Mouse (Mus musculus) intestine, embryonic 14.5 days (tissue): Measurements from ENCODE around the gene Runx2. TPM values are rescaled to one million over a fixed set of nuclear protein-coding genes. Genes with fewer than 3 reads are reported as not detected.

Source experiments
- ATAC-seq: fragments of 200-750 bp; cut with Nextera tagmentation; replicated peaks from 2 replicates; pipeline ENCODE4 v1.8.0; 2017; ENCODE audit warnings: low read depth, moderate number of reproducible peaks, moderate TSS enrichment, moderate library complexity; ENCODE audit not compliant: low FRiP score, low TSS enrichment
- DNase-seq: peaks from one replicate; pipeline ENCODE4 v3.0.0-alpha.2; 2018; ENCODE audit warnings: low spot score
- H3K27ac ChIP-seq: fragments of 300-500 bp; sonication (generic); 2 replicates; pipeline ENCODE4 v1.5.1; 2014; ENCODE audit warnings: low read depth, mild to moderate bottlenecking, control low read depth
- H3K27me3 ChIP-seq: fragments of 300-500 bp; sonication (generic); replicated peaks from 2 replicates; pipeline ENCODE4 v1.6.1; 2014; ENCODE audit warnings: low read length, control low read depth; ENCODE audit not compliant: control insufficient read depth, insufficient read depth
- H3K36me3 ChIP-seq: fragments of 300-500 bp; sonication (generic); 2 replicates; pipeline ENCODE4 v1.6.1; 2014; ENCODE audit warnings: low read length, control low read depth; ENCODE audit not compliant: control insufficient read depth, insufficient read depth
- H3K4me1 ChIP-seq: fragments of 300-500 bp; sonication (generic); replicated peaks from 2 replicates; pipeline ENCODE4 v1.6.1; 2014; ENCODE audit warnings: low read length, control low read depth, mixed read lengths; ENCODE audit not compliant: control insufficient read depth, insufficient read depth
- H3K4me2 ChIP-seq: fragments of 300-500 bp; sonication (generic); 2 replicates; pipeline ENCODE4 v1.6.1; 2014; ENCODE audit warnings: low read length
- H3K4me3 ChIP-seq: fragments of 300-500 bp; sonication (generic); 2 replicates; pipeline ENCODE4 v1.5.1; 2014; ENCODE audit warnings: low read depth, low read length, control low read depth, mixed read lengths
- H3K9ac ChIP-seq: fragments of 300-500 bp; sonication (generic); 2 replicates; pipeline ENCODE4 v1.6.1; 2014; ENCODE audit warnings: mild to moderate bottlenecking, low read length
- H3K9me3 ChIP-seq: fragments of 300-500 bp; sonication (generic); 2 replicates; pipeline ENCODE4 v1.6.1; 2016; ENCODE audit warnings: low read length, control low read depth; ENCODE audit not compliant: control insufficient read depth
- WGBS: fragments of 180-500 bp; shearing (Covaris S2); extraction: QIAGEN DNeasy Blood & Tissue Kit; methylation state at CpG from one replicate; pipeline ENCODE4 v1.1.7; 2014; 5-methylcytosine and 5-hydroxymethylcytosine counted together
- polyA plus RNA-seq: library from polyadenylated mRNA; unstranded; fragments of >200 nt; fragmentation: Nextera tagmentation; extraction: Ambion mirVana; gene quantifications from 2 replicates; pipeline ENCODE4 v1.2.1, GENCODE M21; 2014

The Runx2 gene
- polyA plus RNA-seq, 1 experiment from 2014 or later = 1.1 TPM

GRCm38 (mm10) chr17:44520122-44521075 lies 294.2 kb downstream of the Runx2 start:
- no peak overlapping the region for H3K4me3 ChIP-seq
- DNase-seq = no peak
- WGBS = 76% methylated on average over 11 of the region's 11 CpGs

DNA sequence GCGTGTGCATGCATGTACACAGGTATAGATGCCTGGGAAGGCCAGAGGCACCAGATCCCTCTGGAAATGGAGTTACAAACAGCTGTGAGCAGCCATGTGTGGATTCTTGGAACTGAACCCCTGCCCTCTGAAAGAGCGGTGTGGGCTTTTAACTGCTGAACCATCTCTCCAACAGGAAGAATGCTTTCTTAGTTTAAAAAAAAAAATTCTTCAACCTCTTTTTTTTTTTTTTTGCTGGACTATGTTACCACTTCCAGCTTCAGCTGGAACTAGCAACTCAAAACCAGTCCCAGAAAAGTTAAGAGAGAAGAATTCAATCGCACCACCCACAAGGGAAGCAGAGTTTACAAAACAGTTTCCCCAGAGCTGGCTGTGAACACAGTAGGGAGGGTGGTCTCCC lies 295.2 kb downstream of the Runx2 start:
- Histone ChIP-seq H3K4me2 (no peak overlapping the region), H3K9me3 (no peaks in the 10 kb centered on the region), H3K4me3 (no peak overlapping the region), H3K27ac (no peak overlapping the region), H3K9ac (no peak overlapping the region), H3K27me3 (no peaks in the 10 kb centered on the region), H3K4me1 (0 out of 2 replicates have a peak, but pooled peaks cover 2% of the 10 kb centered on the region), H3K36me3 (no peaks in the 10 kb centered on the region)
- WGBS = 63% methylated on average over 3 of the region's 3 CpGs
- DNase-seq (no peak), ATAC-seq (no peak)

More at GRCm38 (mm10) chr17:44520122-44521075, 294.2 kb downstream of the Runx2 start:
- H3K4me2 ChIP-seq = no peak overlapping the region
- no peaks in the 10 kb centered on the region for H3K27me3 ChIP-seq
- 0 out of 2 replicates have a peak, but pooled peaks cover 2% of the 10 kb centered on the region for H3K4me1 ChIP-seq
- ATAC-seq = no peak
- no peaks in the 10 kb centered on the region for H3K36me3 ChIP-seq
- no peak overlapping the region for H3K9ac ChIP-seq
- H3K27ac ChIP-seq = no peak overlapping the region
- no peaks in the 10 kb centered on the region for H3K9me3 ChIP-seq

- no peak overlapping the region for H3K27ac ChIP-seq
- no peak overlapping the region for H3K4me2 ChIP-seq
- H3K4me1 ChIP-seq = 0 out of 2 replicates have a peak, but pooled peaks cover 2% of the 10 kb centered on the region
- H3K27me3 ChIP-seq = no peaks in the 10 kb centered on the region
- DNase-seq = no peak
- no peak for ATAC-seq
- no peaks in the 10 kb centered on the region for H3K36me3 ChIP-seq
- no peak overlapping the region for H3K9ac ChIP-seq
- 93% methylated on average over 6 of the region's 6 CpGs for WGBS
- H3K9me3 ChIP-seq = no peaks in the 10 kb centered on the region
- H3K4me3 ChIP-seq = no peak overlapping the region
Observed at GRCm38 (mm10) chr17:44518156-44518555, 296.4 kb downstream of the Runx2 start.

- no peak overlapping the region for H3K27ac ChIP-seq
- no peaks in the 10 kb centered on the region for H3K9me3 ChIP-seq
- no peaks in the 10 kb centered on the region for H3K4me1 ChIP-seq
- DNase-seq = no peak
- WGBS = 65% methylated on average over 7 of the region's 7 CpGs
- no peaks in the 10 kb centered on the region for H3K27me3 ChIP-seq
- H3K4me3 ChIP-seq = no peak overlapping the region
- H3K9ac ChIP-seq = no peak overlapping the region
- no peak overlapping the region for H3K4me2 ChIP-seq
- no peak for ATAC-seq
- no peaks in the 10 kb centered on the region for H3K36me3 ChIP-seq
Observed at GRCm38 (mm10) chr17:44508198-44508715, 306.3 kb downstream of the Runx2 start.

- DNase-seq (no peak), ATAC-seq (no peak)
- WGBS = 72% methylated on average over 3 of the region's 3 CpGs
- no peaks in the 10 kb centered on the region for H3K27me3 ChIP-seq
- no peak overlapping the region for H3K4me3 ChIP-seq
- H3K9me3 ChIP-seq = no peaks in the 10 kb centered on the region
- no peaks in the 10 kb centered on the region for H3K4me1 ChIP-seq
- no peaks in the 10 kb centered on the region for H3K36me3 ChIP-seq
- no peak overlapping the region for H3K4me2 ChIP-seq
- no peak overlapping the region for H3K27ac ChIP-seq
- no peak overlapping the region for H3K9ac ChIP-seq
Observed at GRCm38 (mm10) chr17:44507741-44508140, 306.9 kb downstream of the Runx2 start.

DNA sequence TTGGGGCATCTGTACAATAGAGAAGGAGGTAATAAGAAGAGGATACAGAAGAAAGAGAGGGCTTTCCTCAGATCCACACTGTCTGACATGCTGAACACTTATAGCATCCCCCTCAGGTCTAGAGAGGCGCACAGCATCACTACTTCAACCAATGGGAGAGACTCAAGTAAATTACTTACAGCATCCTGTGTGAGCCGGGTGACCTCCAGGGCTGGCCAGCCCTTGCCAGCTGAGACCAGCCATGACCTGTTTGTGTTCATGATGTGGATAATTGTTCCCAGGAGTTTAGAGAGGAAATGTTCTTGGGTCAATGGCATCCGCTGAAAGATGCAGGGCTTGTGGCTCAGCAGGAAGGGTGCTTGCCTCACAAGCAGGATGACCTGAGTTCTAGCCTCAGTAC lies 308.1 kb downstream of the Runx2 start:
- H3K27me3 ChIP-seq = no peaks in the 10 kb centered on the region
- H3K9me3 ChIP-seq = no peaks in the 10 kb centered on the region
- no peaks in the 10 kb centered on the region for H3K36me3 ChIP-seq
- ATAC-seq (no peak), DNase-seq (no peak)
- H3K27ac ChIP-seq = no peak overlapping the region
- 73% methylated on average over 3 of the region's 3 CpGs for WGBS
- no peak overlapping the region for H3K4me3 ChIP-seq
- no peaks in the 10 kb centered on the region for H3K4me1 ChIP-seq
- H3K4me2 ChIP-seq = no peak overlapping the region
- no peak overlapping the region for H3K9ac ChIP-seq

- Histone ChIP-seq H3K4me3 (no peak overlapping the region), H3K9ac (no peak overlapping the region)
- WGBS = 89% methylated on average over 10 of the region's 10 CpGs
Observed at GRCm38 (mm10) chr17:44504794-44505317, 309.7 kb downstream of the Runx2 start.

DNA sequence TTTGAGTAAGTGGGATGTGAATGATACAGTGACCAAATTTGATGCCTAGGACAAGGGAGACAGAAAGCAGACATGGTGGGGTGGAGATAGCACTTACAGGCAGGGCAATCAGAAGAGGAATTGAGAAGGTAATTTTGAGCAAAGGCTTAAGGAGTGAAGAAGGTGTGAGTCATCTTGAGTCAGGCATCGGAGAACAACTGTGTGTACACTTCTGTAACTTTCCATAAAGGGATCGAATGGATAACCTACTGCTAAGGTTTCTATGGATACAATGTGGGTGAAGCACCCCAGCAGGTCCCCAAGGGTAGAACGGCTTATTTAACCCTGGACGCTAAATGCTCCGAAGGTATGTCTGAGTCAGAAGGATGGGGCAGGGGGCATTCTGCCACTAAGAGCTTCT lies 312.4 kb downstream of the Runx2 start:
- H3K27ac ChIP-seq = no peak overlapping the region
- H3K4me1 ChIP-seq = no peaks in the 10 kb centered on the region
- ATAC-seq = no peak
- DNase-seq = no peak
- H3K27me3 ChIP-seq = no peaks in the 10 kb centered on the region
- no peaks in the 10 kb centered on the region for H3K36me3 ChIP-seq
- 89% methylated on average over 5 of the region's 5 CpGs for WGBS
- H3K9me3 ChIP-seq = peaks cover 3% of the 10 kb centered on the region; the same call in 1 of the 2 replicates
- no peak overlapping the region for H3K4me2 ChIP-seq
- no peak overlapping the region for H3K4me3 ChIP-seq
- no peak overlapping the region for H3K9ac ChIP-seq

More at GRCm38 (mm10) chr17:44504794-44505317, 309.7 kb downstream of the Runx2 start:
- ATAC-seq (no peak), DNase-seq (no peak)
- H3K9me3 ChIP-seq = no peaks in the 10 kb centered on the region
- H3K36me3 ChIP-seq = no peaks in the 10 kb centered on the region
- H3K27ac ChIP-seq = no peak overlapping the region
- H3K27me3 ChIP-seq = no peaks in the 10 kb centered on the region
- no peaks in the 10 kb centered on the region for H3K4me1 ChIP-seq
- no peak overlapping the region for H3K4me2 ChIP-seq
